Mouse (Mus musculus): ENCODE measurements around the gene Skap1.

The Skap1 gene

DNA sequence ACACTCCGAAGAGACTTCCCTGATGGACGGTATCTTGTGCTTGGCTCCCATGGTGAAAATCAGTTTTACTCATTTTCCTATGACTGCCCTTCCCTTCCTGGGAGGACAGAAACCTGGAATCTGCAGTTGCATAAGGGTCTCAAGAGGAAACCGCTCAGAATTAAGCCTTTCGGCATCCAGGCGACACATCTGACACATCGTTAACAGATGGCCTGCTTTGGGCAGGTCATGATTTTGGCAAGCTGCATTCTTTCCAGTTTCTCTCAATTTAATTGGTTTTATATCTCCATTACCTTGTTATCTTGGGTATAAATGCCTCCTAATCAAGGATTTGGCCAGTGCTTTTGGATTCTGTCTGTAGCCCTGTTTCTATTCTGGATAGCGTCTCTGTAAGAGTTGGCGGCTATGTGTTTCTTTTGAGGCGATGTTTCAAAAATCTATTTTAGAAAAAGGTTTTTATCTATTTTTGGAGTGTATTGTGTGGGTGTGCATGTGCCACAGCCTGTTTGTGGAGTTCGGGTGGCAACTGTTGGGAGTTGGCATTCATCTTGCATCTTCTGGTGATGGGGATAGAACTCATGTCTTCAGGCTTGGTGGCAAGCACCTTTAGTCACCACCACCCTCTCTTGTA is 1.1 kb downstream of the Skap1 start:
- DNase-seq (ENCODE audit: low spot score in 2 of 2), result no peak

- no peak for DNase-seq (ENCODE audit: low spot score in 2 of 2)
These were observed 2.0 kb downstream of the Skap1 start for GRCm38 (mm10) chr11:96466382-96466781.

DNA sequence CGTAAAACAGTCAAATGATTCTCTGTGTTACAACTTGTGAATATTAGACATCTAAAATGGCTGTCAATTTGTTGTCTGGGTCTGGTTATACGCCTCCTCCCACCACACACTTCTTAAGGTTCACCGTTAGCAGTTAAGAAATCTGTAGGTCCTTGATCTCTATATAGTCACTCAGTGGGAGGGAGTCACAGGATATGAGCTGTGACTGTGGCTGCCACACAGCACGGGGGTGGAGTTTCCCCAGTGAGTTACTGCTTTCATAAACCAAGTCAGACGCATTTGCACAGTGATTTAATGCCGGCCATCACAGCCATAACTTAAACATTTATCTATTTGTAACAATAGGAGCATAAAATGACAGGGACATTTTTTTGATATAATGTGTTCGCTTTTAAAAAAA is 2.6 kb downstream of the Skap1 start:
- DNase-seq (ENCODE audit: low spot score in 2 of 2), result no peak

DNA sequence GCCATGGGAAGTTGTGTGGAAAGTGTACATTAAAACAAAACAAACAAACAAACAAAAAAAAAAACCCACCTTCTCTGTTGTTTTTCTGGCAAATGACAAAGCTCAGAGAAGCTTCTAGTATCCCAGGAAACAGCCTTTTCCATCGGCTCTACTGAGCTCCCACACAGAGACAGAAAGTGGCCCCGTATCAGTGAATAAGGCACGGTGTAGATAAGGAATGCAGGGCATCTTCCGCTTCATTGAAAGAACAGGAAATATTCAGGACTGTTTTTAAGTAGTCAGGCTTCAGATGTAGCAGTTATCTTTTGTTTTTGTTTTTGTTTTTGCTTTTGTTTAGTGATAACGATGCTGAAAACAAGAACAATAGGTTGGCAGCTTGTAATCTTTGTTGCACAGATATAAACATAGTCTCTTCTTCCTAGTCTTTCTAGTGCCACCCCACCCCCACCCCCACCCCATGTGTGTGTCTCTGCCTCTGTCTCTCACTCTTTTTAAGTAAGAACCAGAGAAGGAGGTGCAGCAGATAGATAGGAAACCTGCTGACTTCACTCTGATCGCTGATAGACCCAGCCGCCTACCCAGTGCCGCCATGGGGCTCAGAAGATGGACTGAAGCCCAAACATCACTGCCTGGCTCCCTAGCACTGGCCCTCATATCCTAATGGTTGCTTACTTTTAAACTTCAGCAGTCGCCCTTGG is 3.8 kb downstream of the Skap1 start:
- no peak for DNase-seq (ENCODE audit: low spot score in 2 of 2)

- DNase-seq (ENCODE audit: low spot score in 2 of 2), result no peak
These were observed 18.3 kb downstream of the Skap1 start for GRCm38 (mm10) chr11:96482711-96483110.

GRCm38 (mm10) chr11:96483179-96483578 is 18.8 kb downstream of the Skap1 start:
- no peak for DNase-seq (ENCODE audit: low spot score in 2 of 2)

- no peak for DNase-seq (ENCODE audit: low spot score in 2 of 2)
These were observed 34.1 kb downstream of the Skap1 start for GRCm38 (mm10) chr11:96498481-96498880.

- DNase-seq (ENCODE audit: low spot score in 2 of 2), result no peak
These were observed 36.6 kb downstream of the Skap1 start for GRCm38 (mm10) chr11:96501042-96501441.

DNA sequence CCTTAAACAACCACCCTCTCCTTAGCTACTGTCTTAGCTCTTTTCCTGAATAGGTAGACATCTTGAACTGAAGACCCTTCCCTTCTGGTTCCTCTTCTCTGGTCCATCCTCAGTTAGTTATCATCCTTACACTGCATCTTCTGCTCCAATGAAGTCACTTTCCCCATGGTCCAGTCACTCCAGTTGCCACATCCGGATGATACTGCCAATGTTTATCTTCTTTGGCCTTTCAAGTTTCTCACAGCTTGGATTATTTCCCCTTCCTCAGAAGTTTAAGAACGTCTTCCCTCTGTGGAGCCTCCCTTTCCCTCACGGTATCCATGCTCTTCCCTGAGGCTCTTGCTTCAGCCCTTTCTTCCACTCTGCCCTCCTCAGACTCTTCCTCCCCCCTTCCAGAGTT is 38.6 kb downstream of the Skap1 start:
- DNase-seq (ENCODE audit: low spot score in 2 of 2), result no peak

GRCm38 (mm10) chr11:96504509-96505119 is 40.2 kb downstream of the Skap1 start:
- DNase-seq (ENCODE audit: low spot score in 2 of 2), result no peak

DNA sequence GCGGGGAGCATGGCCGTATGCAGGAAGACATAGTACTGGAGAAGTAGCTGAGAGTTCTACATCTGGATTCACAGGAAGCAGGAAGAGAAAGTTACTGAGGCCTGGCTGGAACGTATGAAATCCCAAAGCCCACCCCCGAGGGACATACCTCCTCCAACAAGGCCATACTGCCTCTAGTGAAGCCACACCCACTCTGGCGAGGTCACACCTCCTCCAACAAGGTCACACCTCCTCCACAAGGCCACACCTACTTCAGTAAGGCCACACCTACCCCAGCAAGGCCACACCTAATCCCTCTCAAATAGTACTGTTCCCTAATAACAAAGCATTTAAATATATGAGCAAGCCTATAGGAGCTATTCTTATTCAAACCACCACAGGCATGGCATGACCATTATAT is 41.4 kb downstream of the Skap1 start:
- DNase-seq (ENCODE audit: low spot score in 2 of 2), result no peak

DNA sequence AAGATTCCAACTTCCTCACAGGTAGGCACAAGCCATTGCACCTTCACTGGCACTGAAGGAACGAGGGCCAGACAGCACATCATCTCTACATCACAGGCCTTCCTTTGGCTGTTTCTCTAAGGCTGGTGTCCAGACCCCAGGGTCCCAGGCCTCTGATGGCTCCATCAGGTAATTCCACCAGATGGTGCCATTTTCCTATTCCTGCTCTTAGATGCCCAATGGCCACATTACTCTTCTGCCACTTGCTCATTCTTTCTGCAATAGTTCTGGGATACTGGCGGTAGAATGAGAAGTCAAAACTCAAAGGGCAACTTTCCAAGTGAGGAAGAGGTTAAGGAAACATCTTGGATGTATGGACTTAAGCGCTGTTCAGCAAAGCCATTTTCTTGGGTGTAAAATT is 50.8 kb downstream of the Skap1 start:
- no peak for DNase-seq (ENCODE audit: low spot score in 2 of 2)

- no peak for DNase-seq (ENCODE audit: low spot score in 2 of 2)
These were observed 60.1 kb downstream of the Skap1 start for GRCm38 (mm10) chr11:96524541-96524940.

DNA sequence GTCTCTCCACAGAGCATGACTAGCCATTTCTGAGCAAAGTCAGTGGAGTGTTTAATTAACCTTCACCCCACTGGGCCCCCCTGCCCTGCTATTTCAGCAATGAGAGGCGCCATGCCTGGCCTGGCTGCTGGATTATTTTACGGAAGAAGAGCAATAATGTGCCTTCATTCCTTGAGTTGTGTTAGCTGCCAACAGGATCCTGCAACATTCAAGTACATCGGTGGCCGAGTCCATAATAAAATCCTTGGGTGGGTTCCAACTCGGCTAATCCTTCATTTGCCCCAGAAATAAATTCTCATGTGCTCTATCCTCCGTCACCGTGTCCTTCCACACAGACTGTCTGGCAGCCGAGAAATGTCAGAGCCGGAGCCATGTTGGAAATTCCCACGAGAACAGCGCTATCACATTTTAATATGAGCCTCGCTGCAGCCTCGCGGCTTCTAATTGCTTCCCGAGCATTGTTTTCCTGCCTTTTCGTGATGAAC is 61.8 kb downstream of the Skap1 start:
- no peak for DNase-seq (ENCODE audit: low spot score in 2 of 2)

DNA sequence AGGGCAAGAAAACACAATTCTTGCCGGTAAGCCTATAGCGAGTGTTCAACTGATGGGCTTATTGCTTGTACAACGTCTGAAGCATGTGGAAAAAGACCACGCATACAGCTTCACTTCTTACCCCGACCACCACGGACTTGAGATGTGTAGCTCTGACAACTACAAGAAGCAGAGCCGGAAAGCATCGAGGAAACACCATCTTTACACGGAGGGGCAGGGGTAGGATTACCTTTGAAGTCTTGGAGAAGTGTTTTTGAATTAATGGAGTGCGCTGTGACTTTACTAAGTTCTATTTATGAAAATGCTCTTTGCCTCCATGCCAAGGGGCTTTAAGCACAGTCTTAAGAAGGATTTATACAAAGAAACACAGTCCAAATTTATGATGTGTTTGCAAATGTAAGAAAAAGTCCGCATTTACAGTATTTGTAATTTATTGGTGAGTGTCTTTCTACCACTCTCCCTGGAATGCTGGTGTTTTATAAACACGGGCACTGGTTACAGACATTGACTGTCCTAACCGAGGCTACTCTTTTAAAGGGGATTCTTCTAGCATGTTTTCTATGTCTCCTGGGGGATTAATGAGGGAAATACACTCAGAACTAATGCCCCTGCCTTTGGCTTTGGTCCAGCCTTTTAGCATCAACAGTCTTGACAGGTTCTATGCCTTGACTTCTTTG is 67.5 kb downstream of the Skap1 start:
- no peak for DNase-seq (ENCODE audit: low spot score in 2 of 2)

- no peak for DNase-seq (ENCODE audit: low spot score in 2 of 2)
These were observed 70.1 kb downstream of the Skap1 start for GRCm38 (mm10) chr11:96534531-96534930.

DNA sequence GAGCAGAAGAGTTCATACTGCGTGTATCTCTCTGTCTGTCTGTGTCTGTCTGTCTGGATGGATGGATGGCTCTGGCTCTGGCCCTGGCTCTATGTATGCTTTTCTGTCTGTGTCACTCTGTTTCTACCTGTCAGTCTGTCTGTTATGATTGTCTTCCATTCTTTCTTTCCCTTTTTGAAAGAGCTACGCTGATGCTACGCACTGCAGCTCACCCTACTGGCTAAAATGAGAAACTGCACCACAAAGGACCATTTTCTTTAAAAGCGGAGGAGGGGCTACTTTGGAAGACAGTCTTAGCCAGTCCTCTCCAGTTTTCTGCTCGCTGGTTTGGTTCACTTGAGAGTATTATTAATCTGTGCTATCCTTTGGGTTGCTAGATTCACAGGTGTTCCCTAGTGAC is 71.8 kb downstream of the Skap1 start:
- DNase-seq (ENCODE audit: low spot score in 2 of 2), result no peak

- DNase-seq (ENCODE audit: low spot score in 2 of 2), result no peak
These were observed 77.6 kb downstream of the Skap1 start for GRCm38 (mm10) chr11:96542003-96542402.

GRCm38 (mm10) chr11:96542561-96542960 is 78.2 kb downstream of the Skap1 start:
- DNase-seq (ENCODE audit: low spot score in 2 of 2), result no peak

DNA sequence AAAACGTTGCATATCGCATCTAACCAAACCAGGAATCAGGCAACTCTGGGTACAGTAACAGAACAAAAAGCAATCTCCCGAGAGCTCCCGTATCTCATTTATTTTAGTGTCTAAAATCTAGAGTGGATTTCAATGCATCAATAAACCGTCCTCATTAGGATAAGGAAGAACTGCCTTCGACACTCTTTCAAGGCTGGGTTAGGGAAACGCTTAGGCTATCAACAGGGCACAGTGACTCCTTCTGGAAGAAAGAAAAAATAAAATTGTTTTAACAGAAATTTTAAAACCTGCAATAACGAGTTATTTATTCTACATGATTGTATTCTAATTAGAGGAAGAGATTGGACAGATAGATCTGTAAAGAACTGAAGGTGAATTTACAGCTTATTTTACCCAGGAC is 82.0 kb downstream of the Skap1 start:
- DNase-seq (ENCODE audit: low spot score in 2 of 2), result no peak

DNA sequence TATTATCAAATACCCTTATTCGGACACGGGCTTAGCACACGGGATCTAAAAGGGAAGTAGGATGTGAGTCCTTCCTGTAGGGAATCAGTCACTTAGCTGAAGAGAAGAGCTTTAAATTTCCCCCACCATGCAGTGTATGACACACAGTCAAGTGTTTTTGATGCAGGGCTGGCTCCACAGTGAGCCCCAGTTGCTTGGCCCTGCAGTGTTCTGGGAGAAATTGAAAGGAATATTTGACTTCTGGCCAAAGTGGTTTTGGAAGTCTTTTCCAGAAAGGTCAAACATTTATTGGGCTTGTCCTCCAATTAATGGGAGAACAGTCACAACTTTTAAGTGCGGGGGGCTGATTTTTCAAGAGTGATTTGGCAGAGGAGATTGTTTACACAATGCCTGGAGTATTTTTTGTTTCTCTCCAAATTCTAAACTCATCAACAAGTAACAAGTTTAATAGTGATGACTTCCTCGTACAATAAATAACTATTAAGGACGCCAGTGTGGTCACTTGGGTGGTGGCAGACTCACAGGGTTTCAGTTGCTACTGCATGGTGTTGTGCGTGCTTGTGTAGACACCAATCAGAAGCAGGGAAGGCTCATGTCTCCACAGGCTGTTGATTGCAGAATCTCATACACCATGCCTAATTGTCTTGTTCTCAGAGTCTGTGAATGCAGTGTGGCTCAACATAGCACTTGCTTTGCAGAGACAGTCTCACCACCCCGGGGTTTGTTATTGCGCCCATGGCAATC is 86.7 kb downstream of the Skap1 start:
- no peak for DNase-seq (ENCODE audit: low spot score in 2 of 2)

DNA sequence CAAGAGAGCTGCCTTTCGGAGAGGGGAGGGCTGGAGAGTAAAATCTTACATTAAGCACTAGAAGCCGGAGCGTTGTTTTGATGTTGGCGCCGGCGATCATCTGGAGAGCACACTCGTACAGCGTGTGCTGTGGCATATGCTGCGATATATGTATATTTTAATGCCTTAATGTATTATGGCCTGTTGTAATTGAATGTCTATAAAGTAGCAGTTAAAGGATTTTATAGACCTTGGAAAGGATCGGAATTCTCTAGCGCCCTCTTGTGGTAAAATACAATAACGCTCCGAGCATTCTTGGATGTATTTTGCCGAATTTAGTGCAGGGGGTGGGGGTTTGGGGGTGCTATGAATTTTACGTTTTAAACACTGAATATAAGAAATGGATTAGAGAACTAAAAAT is 88.7 kb downstream of the Skap1 start:
- no peak for DNase-seq (ENCODE audit: low spot score in 2 of 2)

Measured in frontal cortex, postnatal 25 days (tissue).